ENCODE assay signal across 18 mouse cellular contexts in the genomic region with DNA sequence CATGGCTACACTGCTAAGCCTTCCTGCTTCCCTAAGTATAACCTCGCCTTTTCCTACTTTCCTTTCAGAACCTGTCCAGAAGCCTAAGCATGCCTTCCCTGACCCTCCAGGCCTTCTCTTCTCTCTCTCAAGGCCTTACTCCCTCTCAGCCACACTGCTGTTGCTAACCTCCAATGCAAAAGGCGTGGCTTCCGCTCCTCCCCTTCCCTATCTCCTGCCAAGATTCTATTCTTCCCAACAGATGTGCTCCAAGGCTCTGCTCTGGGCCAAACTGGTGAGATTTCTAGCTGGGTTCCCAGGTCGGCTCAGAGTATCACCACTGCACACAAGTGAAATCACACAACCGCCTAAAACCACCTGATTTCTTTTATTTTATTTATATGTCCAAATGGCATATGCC.
DNase-seq lines count a peak whose midpoint lies in the region; ATAC-seq lines count a peak whose summit lies in the region.
"Had no signal": no experiment of that assay in that cellular context is flagged by ENCODE, and none has a peak within 500 bp of the region (broad histone marks: within the 10 kb centered on the region; RNA-seq: fewer than 3 reads in every experiment).

No protein-coding gene starts in this region.

- no peak overlapping the region for H3K27ac ChIP-seq in heart, embryonic 12.5 days (ENCODE audit: poor library complexity, severe bottlenecking)
- no peak overlapping the region for H3K27ac ChIP-seq in hindbrain, embryonic 13.5 days
- H3K27ac ChIP-seq: forebrain, embryonic 10.5 days; liver, embryonic 13.5 days; macrophage; midbrain, embryonic 13.5 days had no signal

- H3K4me2 ChIP-seq in heart, embryonic 12.5 days = no peak overlapping the region
- no peak overlapping the region for H3K4me2 ChIP-seq in hindbrain, embryonic 13.5 days
- H3K4me2 ChIP-seq: liver, embryonic 13.5 days; midbrain, embryonic 13.5 days had no signal

- H3K4me1 ChIP-seq in heart, embryonic 12.5 days (replicated peaks) = 0 out of 2 replicates have a peak, but pooled peaks cover 3% of the 10 kb centered on the region
- H3K4me1 ChIP-seq in hindbrain, embryonic 13.5 days (replicated peaks) = no peaks in the 10 kb centered on the region
- H3K4me1 ChIP-seq: forebrain, embryonic 10.5 days; liver, embryonic 13.5 days; midbrain, embryonic 13.5 days had no signal

- H3K36me3 ChIP-seq in heart, embryonic 12.5 days = no peaks in the 10 kb centered on the region
- no peaks in the 10 kb centered on the region for H3K36me3 ChIP-seq in hindbrain, embryonic 13.5 days
- H3K36me3 ChIP-seq: forebrain, embryonic 10.5 days; liver, embryonic 13.5 days; midbrain, embryonic 13.5 days had no signal

- no peak for ATAC-seq in heart, embryonic 12.5 days (ENCODE audit: insufficient number of reproducible peaks, low FRiP score)
- ATAC-seq in hindbrain, embryonic 13.5 days (ENCODE audit: low FRiP score) = no peak
- ATAC-seq: midbrain, embryonic 13.5 days had no signal

- peak; percentile 53 to 57 for DNase-seq in heart, adult 18-20 months
- peak; percentile 35 for DNase-seq in ovary, adult 18-20 months (ENCODE audit: low spot score)
- DNase-seq in ovary, postnatal 10 days (ENCODE audit: low spot score) = no peak
- DNase-seq in gastrocnemius, postnatal 25 days = peak; percentile 30
- peak; percentile 49 for DNase-seq in testis, postnatal 10 days (ENCODE audit: low spot score)
- DNase-seq in right cerebral cortex, postnatal 10 days (ENCODE audit: low spot score in 2 of 2) = no peak
- DNase-seq: adrenal gland, adult 8-10 months; cerebellum, postnatal 10 days; kidney, adult 9 months; left cerebral cortex, postnatal 4 days; liver, embryonic 13.5 days; retina, postnatal 1 day; thymus, adult 2 months had no signal

- H3K4me3 ChIP-seq in heart, embryonic 12.5 days = no peak overlapping the region
- no peak overlapping the region for H3K4me3 ChIP-seq in hindbrain, embryonic 13.5 days
- H3K4me3 ChIP-seq: forebrain, embryonic 10.5 days; liver, embryonic 13.5 days; midbrain, embryonic 13.5 days had no signal

- H3K27me3 ChIP-seq in heart, embryonic 12.5 days (replicated peaks) = no peaks in the 10 kb centered on the region
- no peaks in the 10 kb centered on the region for H3K27me3 ChIP-seq in hindbrain, embryonic 13.5 days
- H3K27me3 ChIP-seq: liver, embryonic 13.5 days; midbrain, embryonic 13.5 days had no signal

- H3K9me3 ChIP-seq in heart, embryonic 12.5 days (replicated peaks) = no peaks in the 10 kb centered on the region
- H3K9me3 ChIP-seq in hindbrain, embryonic 13.5 days = no peaks in the 10 kb centered on the region
- H3K9me3 ChIP-seq: forebrain, embryonic 10.5 days; liver, embryonic 13.5 days; midbrain, embryonic 13.5 days had no signal

- WGBS in heart, embryonic 12.5 days = 71% methylated on average over 5 of the region's 5 CpGs
- WGBS in hindbrain, embryonic 13.5 days = 87% methylated on average over 5 of the region's 5 CpGs

- H3K9ac ChIP-seq in heart, embryonic 12.5 days = no peak overlapping the region
- no peak overlapping the region for H3K9ac ChIP-seq in hindbrain, embryonic 13.5 days
- H3K9ac ChIP-seq: liver, embryonic 13.5 days; midbrain, embryonic 13.5 days had no signal

Comparison
In these comparisons a context has a peak if more than half of its experiments do, and no peak if none do; other contexts are left out.
1. DNase-seq: peak in heart, adult 18-20 months (2 of 2), ovary, adult 18-20 months (single experiment), gastrocnemius, postnatal 25 days (single experiment) and testis, postnatal 10 days (single experiment); none in ovary, postnatal 10 days (single experiment) and right cerebral cortex, postnatal 10 days (0 of 2).